Mouse (Mus musculus) midbrain, postnatal 0 days (tissue): ENCODE data around the gene Tnip1. TPM values are rescaled to one million over a fixed set of nuclear protein-coding genes. Genes with fewer than 3 reads are reported as not detected.
"Not testable (repeated sequence)": the region's sequence is repeated elsewhere in the genome, so short reads cannot be mapped to it uniquely, and the experiment has no call there.

Experiments
- ATAC-seq: fragments of 200-750 bp; cut with Nextera tagmentation; 2 replicates; pipeline ENCODE4 v1.8.0; 2017; ENCODE audit warnings: moderate number of reproducible peaks, mild to moderate bottlenecking, moderate TSS enrichment, moderate library complexity; ENCODE audit not compliant: low FRiP score
- DNase-seq: peaks from one replicate; pipeline ENCODE4 v3.0.0-alpha.2; 2015; ENCODE audit warnings: low spot score
- H3K27ac ChIP-seq: fragments of 300-500 bp; sonication (generic); 2 replicates; pipeline ENCODE4 v1.5.1; 2014; ENCODE audit warnings: low read depth, mild to moderate bottlenecking, low read length, mixed read lengths
- H3K27me3 ChIP-seq: fragments of 300-500 bp; sonication (generic); 2 replicates; pipeline ENCODE4 v1.6.1; 2014; ENCODE audit warnings: low read length, control low read depth, mixed read lengths; ENCODE audit not compliant: insufficient read depth
- H3K36me3 ChIP-seq: fragments of 300-500 bp; sonication (generic); 2 replicates; pipeline ENCODE4 v1.6.1; 2014; ENCODE audit warnings: low read length, control low read depth, mixed read lengths; ENCODE audit not compliant: insufficient read depth
- H3K4me1 ChIP-seq: fragments of 300-500 bp; sonication (generic); 2 replicates; pipeline ENCODE4 v1.6.1; 2014; ENCODE audit warnings: mild to moderate bottlenecking, control low read depth, antibody characterized with exemption, low read length, mixed read lengths; ENCODE audit not compliant: insufficient read depth
- H3K4me2 ChIP-seq: fragments of 300-500 bp; sonication (generic); 2 replicates; pipeline ENCODE4 v1.6.1; 2014; ENCODE audit warnings: low read depth, mild to moderate bottlenecking, low read length, mixed read lengths; ENCODE audit not compliant: poor library complexity, severe bottlenecking
- H3K4me3 ChIP-seq: fragments of 300-500 bp; sonication (generic); 2 replicates; pipeline ENCODE4 v1.5.1; 2014; ENCODE audit warnings: low read depth, mild to moderate bottlenecking, low read length, moderate library complexity
- H3K9ac ChIP-seq: fragments of 300-500 bp; sonication (generic); replicated peaks from 2 replicates; pipeline ENCODE4 v1.6.1; 2014; ENCODE audit warnings: mild to moderate bottlenecking, low read length, moderate library complexity, mixed read lengths; ENCODE audit not compliant: poor library complexity, severe bottlenecking
- H3K9me3 ChIP-seq: fragments of 300-500 bp; sonication (generic); 2 replicates; pipeline ENCODE4 v1.6.1; 2016; ENCODE audit warnings: low read length, control low read depth
- CTCF ChIP-seq: IDR thresholded peaks from 2 replicates; pipeline ENCODE4 v1.5.1; 2016; ENCODE audit warnings: antibody characterized with exemption, mild to moderate bottlenecking
- WGBS: fragments of 180-500 bp; shearing (Covaris S2); extraction: QIAGEN DNeasy Blood & Tissue Kit; methylation state at CpG from one replicate; pipeline ENCODE4 v1.1.7; 2014; 5-methylcytosine and 5-hydroxymethylcytosine counted together
- polyA plus RNA-seq: library from polyadenylated mRNA; unstranded; fragments of >200 nt; fragmentation: Nextera tagmentation; extraction: Ambion mirVana; gene quantifications from 2 replicates; pipeline ENCODE4 v1.2.1, GENCODE M21; 2015
- total RNA-seq: library from RNA; depleted of rRNA; stranded (reverse); fragments of >200 nt; gene quantifications from 2 replicates; pipeline ENCODE4 v1.2.3, GENCODE M21; 2014

The Tnip1 gene
- total and polyA plus RNA-seq, 2 experiments from 2014 or later = 17.2 to 19.2 TPM

DNA sequence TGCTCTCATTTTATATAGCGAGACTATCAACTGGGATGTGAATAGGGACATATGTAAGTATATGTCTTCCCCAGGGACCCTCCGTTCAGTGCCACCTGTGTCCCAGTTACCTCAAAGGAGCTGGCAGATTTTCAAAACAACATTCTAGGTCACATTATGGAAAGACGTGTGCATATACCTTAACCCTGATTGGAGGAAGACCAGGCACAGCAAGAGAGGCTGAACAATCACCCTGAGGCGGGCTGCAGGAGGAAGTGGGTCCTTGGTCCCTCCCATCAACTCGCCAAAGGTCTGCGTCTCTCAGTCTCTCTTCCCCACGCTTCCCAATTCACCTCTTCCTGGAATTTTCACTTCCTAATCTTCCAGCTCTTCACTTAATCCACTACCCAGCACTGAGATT, 5.8 kb downstream of the Tnip1 start:
- WGBS = 70% methylated on average over 7 of the region's 7 CpGs
- H3K4me2 ChIP-seq = no peak overlapping the region
- H3K4me1 ChIP-seq = peaks cover 3% of the 10 kb centered on the region; the same call in 1 of the 2 replicates
- H3K36me3 ChIP-seq = no peaks in the 10 kb centered on the region
- no peak for DNase-seq
- H3K9ac ChIP-seq = no peak overlapping the region
- no peak for ATAC-seq
- H3K27me3 ChIP-seq = no peaks in the 10 kb centered on the region
- H3K4me3 ChIP-seq = no peak overlapping the region
- H3K27ac ChIP-seq = no peak overlapping the region
- H3K9me3 ChIP-seq = no peaks in the 10 kb centered on the region
- TF ChIP-seq CTCF = no peak

- Histone ChIP-seq H3K27ac (peak overlapping the region; percentile 81), H3K27me3 (no peaks in the 10 kb centered on the region), H3K4me1 (peaks cover 3% of the 10 kb centered on the region; the same call in 1 of the 2 replicates), H3K4me2 (peak overlapping the region; percentile 51), H3K36me3 (no peaks in the 10 kb centered on the region), H3K9me3 (no peaks in the 10 kb centered on the region), H3K9ac (peak overlapping the region; percentile 86), H3K4me3 (peak overlapping the region; percentile 56)
- under 1% methylated on average over 59 of the region's 59 CpGs for WGBS
- TF ChIP-seq CTCF = no peak
- DNase-seq = peak; percentile 97
- peak; percentile 97 for ATAC-seq
Observed at GRCm38 (mm10) chr11:54955735-54956480, 6.8 kb downstream of the Tnip1 start.

GRCm38 (mm10) chr11:54955400-54955734, 7.3 kb downstream of the Tnip1 start:
- Histone ChIP-seq H3K4me3 (peak overlapping the region; percentile 56), H3K4me2 (peak overlapping the region; percentile 51), H3K9ac (peak overlapping the region; percentile 86)
- H3K9me3 ChIP-seq, H3K4me1 ChIP-seq, DNase-seq, H3K27me3 ChIP-seq, H3K27ac ChIP-seq, H3K36me3 ChIP-seq: not testable (repeated sequence)
- ATAC-seq = peak; percentile 11; the same call in 1 of the 2 replicates
- WGBS = 48% methylated on average over 10 of the region's 10 CpGs

GRCm38 (mm10) chr11:54954716-54955115, 8.0 kb downstream of the Tnip1 start:
- no peaks in the 10 kb centered on the region for H3K9me3 ChIP-seq
- H3K27me3 ChIP-seq = no peaks in the 10 kb centered on the region
- 0 out of 2 replicates have a peak overlapping the region, but pooled peaks have one; percentile 20 for H3K4me2 ChIP-seq
- no peak for TF ChIP-seq CTCF
- H3K27ac ChIP-seq = no peak overlapping the region
- DNase-seq = no peak
- no peaks in the 10 kb centered on the region for H3K36me3 ChIP-seq
- no peak overlapping the region for H3K4me3 ChIP-seq
- WGBS = 89% methylated on average over 8 of the region's 8 CpGs
- H3K4me1 ChIP-seq = peaks cover 3% of the 10 kb centered on the region; the same call in 1 of the 2 replicates
- no peak for ATAC-seq
- H3K9ac ChIP-seq = no peak overlapping the region

GRCm38 (mm10) chr11:54953993-54954446, 8.7 kb downstream of the Tnip1 start:
- no peak overlapping the region for H3K27ac ChIP-seq
- H3K4me1 ChIP-seq = peaks cover 3% of the 10 kb centered on the region; the same call in 1 of the 2 replicates
- H3K9ac ChIP-seq = 0 out of 2 replicates have a peak overlapping the region, but pooled peaks have one; percentile 13
- H3K36me3 ChIP-seq = no peaks in the 10 kb centered on the region
- H3K9me3 ChIP-seq = no peaks in the 10 kb centered on the region
- H3K4me3 ChIP-seq = no peak overlapping the region
- H3K4me2 ChIP-seq = peak overlapping the region; percentile 20; the same call in 1 of the 2 replicates
- WGBS = 32% methylated on average over 9 of the region's 9 CpGs
- H3K27me3 ChIP-seq = no peaks in the 10 kb centered on the region
- TF ChIP-seq CTCF = no peak
- DNase-seq (no peak), ATAC-seq (no peak)

DNA sequence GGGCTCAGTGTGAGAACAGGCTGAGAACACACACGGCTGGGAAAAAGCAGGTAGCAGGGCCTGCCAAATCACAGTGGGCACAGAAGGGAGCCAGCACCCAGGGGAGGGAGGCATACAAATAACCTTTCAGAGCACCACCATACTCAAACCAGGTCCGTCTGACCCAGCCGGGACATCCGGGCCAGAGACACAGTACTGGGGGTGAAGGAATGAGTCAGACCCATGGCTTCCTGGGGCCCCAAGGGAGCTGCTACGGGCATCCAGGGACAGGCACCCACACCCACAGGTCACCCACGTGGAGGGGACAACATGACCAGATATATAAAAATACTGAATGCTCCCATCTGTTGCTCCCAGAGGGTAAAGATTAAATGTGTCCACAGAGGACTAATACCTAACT, 10.1 kb downstream of the Tnip1 start:
- Histone ChIP-seq H3K4me1 (peaks cover 3% of the 10 kb centered on the region; the same call in 1 of the 2 replicates), H3K4me3 (no peak overlapping the region), H3K27ac (no peak overlapping the region), H3K36me3 (no peaks in the 10 kb centered on the region), H3K9ac (no peak overlapping the region), H3K27me3 (no peaks in the 10 kb centered on the region), H3K9me3 (no peaks in the 10 kb centered on the region), H3K4me2 (no peak overlapping the region)
- TF ChIP-seq CTCF = no peak
- DNase-seq (no peak), ATAC-seq (no peak)
- WGBS = 81% methylated on average over 6 of the region's 6 CpGs
